Mouse (Mus musculus) embryo, embryonic 9.5 days (tissue): ENCODE results near the gene Olfr855.

ENCODE experiments used
- DNase-seq: peaks from one replicate; pipeline ENCODE4 v3.0.0-alpha.2; 2017; ENCODE audit errors: extremely low spot score

Gene Olfr855

GRCm38 (mm10) chr9:19582317-19582716, at the start of gene Olfr855:
Gene Olfr855, plus strand, starts transcription at chr9:19582617.
- DNase-seq, result no peak

GRCm38 (mm10) chr9:19540976-19541375, 41.4 kb upstream of the Olfr855 start, which contains the start of gene Olfr853:
Gene Olfr853, minus strand, starts transcription at chr9:19541076.
- DNase-seq, result no peak

- no peak for DNase-seq
These were observed 15.1 kb upstream of the Olfr855 start, which contains the start of gene Olfr854 for GRCm38 (mm10) chr9:19567282-19567681. Gene Olfr854, minus strand, starts transcription at chr9:19567382.

GRCm38 (mm10) chr9:19621297-19621696, 38.9 kb downstream of the Olfr855 start:
- DNase-seq, result no peak

- DNase-seq, result peak; percentile 89
These were observed 39.7 kb downstream of the Olfr855 start, which contains the start of gene Zfp317 for GRCm38 (mm10) chr9:19621843-19622822. Gene Zfp317, plus strand, starts transcription at chr9:19622102.

GRCm38 (mm10) chr9:19629574-19629973, 47.2 kb downstream of the Olfr855 start:
- no peak for DNase-seq
